Mouse (Mus musculus): ENCODE data around the gene Akt1s1. TPM values are rescaled to one million over a fixed set of nuclear protein-coding genes. Genes with fewer than 3 reads are reported as not detected.

The Akt1s1 gene
- total and polyA plus RNA-seq, 2 experiments from 2014 or later = 81.8 to 91.8 TPM

GRCm38 (mm10) chr7:44812651-44813325, 36.0 kb upstream of the Akt1s1 start:
- Histone ChIP-seq H3K27me3 (ENCODE audit: control insufficient read depth, insufficient read depth, low read length) (no peaks in the 10 kb centered on the region), H3K4me1 (ENCODE audit: control insufficient read depth, insufficient read depth) (peaks cover 14% of the 10 kb centered on the region), H3K4me3 (ENCODE audit: low read depth, low read length) (no peak overlapping the region), H3K4me2 (ENCODE audit: low read depth, low read length) (no peak overlapping the region), H3K27ac (ENCODE audit: low read depth) (no peak overlapping the region), H3K9ac (replicated peaks; ENCODE audit: low read depth, low read length) (no peak overlapping the region), H3K36me3 (replicated peaks; ENCODE audit: control insufficient read depth, insufficient read depth, low read length) (peaks cover 12% of the 10 kb centered on the region; the same call in 1 of the 2 replicates), H3K9me3 (replicated peaks; ENCODE audit: control insufficient read depth, low read length) (no peaks in the 10 kb centered on the region)
- 81% methylated on average over 19 of the region's 20 CpGs for WGBS
- no peak for ATAC-seq (ENCODE audit: insufficient read depth, low read depth)
- DNase-seq (ENCODE audit: low spot score) = no peak
- TF ChIP-seq EP300 (IDR thresholded peaks at IDR 0.05; ENCODE audit: low read depth) (no peak), CTCF (IDR thresholded peaks at IDR 0.05; ENCODE audit: low read depth) (no peak)

GRCm38 (mm10) chr7:44813985-44814384, 34.8 kb upstream of the Akt1s1 start:
- ATAC-seq (ENCODE audit: insufficient read depth, low read depth) = no peak
- Histone ChIP-seq H3K4me2 (ENCODE audit: low read depth, low read length) (no peak overlapping the region), H3K9ac (replicated peaks; ENCODE audit: low read depth, low read length) (no peak overlapping the region), H3K4me1 (ENCODE audit: control insufficient read depth, insufficient read depth) (peaks cover 26% of the 10 kb centered on the region), H3K4me3 (ENCODE audit: low read depth, low read length) (no peak overlapping the region), H3K9me3 (replicated peaks; ENCODE audit: control insufficient read depth, low read length) (no peaks in the 10 kb centered on the region), H3K27ac (ENCODE audit: low read depth) (no peak overlapping the region), H3K36me3 (replicated peaks; ENCODE audit: control insufficient read depth, insufficient read depth, low read length) (peaks cover 12% of the 10 kb centered on the region; the same call in 1 of the 2 replicates), H3K27me3 (ENCODE audit: control insufficient read depth, insufficient read depth, low read length) (no peaks in the 10 kb centered on the region)
- no peak for DNase-seq (ENCODE audit: low spot score)
- TF ChIP-seq EP300 (IDR thresholded peaks at IDR 0.05; ENCODE audit: low read depth) (no peak), CTCF (IDR thresholded peaks at IDR 0.05; ENCODE audit: low read depth) (no peak)
- WGBS = 86% methylated on average over 3 of the region's 3 CpGs

GRCm38 (mm10) chr7:44814423-44814822, 34.4 kb upstream of the Akt1s1 start:
- no peaks in the 10 kb centered on the region for H3K9me3 ChIP-seq (replicated peaks; ENCODE audit: control insufficient read depth, low read length)
- 90% methylated on average over 4 of the region's 4 CpGs for WGBS
- ATAC-seq (ENCODE audit: insufficient read depth, low read depth) = no peak

GRCm38 (mm10) chr7:44814952-44815553, 33.7 kb upstream of the Akt1s1 start:
- Histone ChIP-seq H3K36me3 (replicated peaks; ENCODE audit: control insufficient read depth, insufficient read depth, low read length) (peaks cover 12% of the 10 kb centered on the region; the same call in 1 of the 2 replicates), H3K4me2 (ENCODE audit: low read depth, low read length) (peak overlapping the region; percentile 85), H3K4me3 (ENCODE audit: low read depth, low read length) (peak overlapping the region; percentile 78), H3K9ac (replicated peaks; ENCODE audit: low read depth, low read length) (peak overlapping the region; percentile 8; the same call in 1 of the 2 replicates), H3K27ac (ENCODE audit: low read depth) (peak overlapping the region; percentile 98), H3K4me1 (ENCODE audit: control insufficient read depth, insufficient read depth) (peaks cover 36% of the 10 kb centered on the region), H3K9me3 (replicated peaks; ENCODE audit: control insufficient read depth, low read length) (no peaks in the 10 kb centered on the region), H3K27me3 (ENCODE audit: control insufficient read depth, insufficient read depth, low read length) (no peaks in the 10 kb centered on the region)
- TF ChIP-seq EP300 (IDR thresholded peaks at IDR 0.05; ENCODE audit: low read depth) (no peak), CTCF (IDR thresholded peaks at IDR 0.05; ENCODE audit: low read depth) (no peak)
- ATAC-seq (ENCODE audit: insufficient read depth, low read depth) = no peak
- WGBS = 28% methylated on average over 14 of the region's 14 CpGs
- no peak for DNase-seq (ENCODE audit: low spot score)

More at GRCm38 (mm10) chr7:44814423-44814822, 34.4 kb upstream of the Akt1s1 start:
- Histone ChIP-seq H3K4me3 (ENCODE audit: low read depth, low read length) (no peak overlapping the region), H3K27me3 (ENCODE audit: control insufficient read depth, insufficient read depth, low read length) (no peaks in the 10 kb centered on the region), H3K9ac (replicated peaks; ENCODE audit: low read depth, low read length) (no peak overlapping the region), H3K4me2 (ENCODE audit: low read depth, low read length) (no peak overlapping the region), H3K36me3 (replicated peaks; ENCODE audit: control insufficient read depth, insufficient read depth, low read length) (peaks cover 12% of the 10 kb centered on the region; the same call in 1 of the 2 replicates), H3K4me1 (ENCODE audit: control insufficient read depth, insufficient read depth) (peaks cover 30% of the 10 kb centered on the region), H3K27ac (ENCODE audit: low read depth) (no peak overlapping the region)
- TF ChIP-seq CTCF (IDR thresholded peaks at IDR 0.05; ENCODE audit: low read depth) (no peak), EP300 (IDR thresholded peaks at IDR 0.05; ENCODE audit: low read depth) (no peak)
- DNase-seq (ENCODE audit: low spot score) = no peak

GRCm38 (mm10) chr7:44815721-44816469, 32.9 kb upstream of the Akt1s1 start, which contains the start of the genes Nup62 and Il4i1:
Gene Nup62, plus strand, starts transcription at chr7:44816088.
Gene Il4i1, plus strand, starts transcription at chr7:44816387.
- Histone ChIP-seq H3K4me3 (ENCODE audit: low read depth, low read length) (peak within 1 kb of the TSS; percentile 78), H3K9me3 (replicated peaks; ENCODE audit: control insufficient read depth, low read length) (no peaks in the 10 kb centered on the region), H3K4me1 (ENCODE audit: control insufficient read depth, insufficient read depth) (peaks cover 37% of the 10 kb centered on the region), H3K27ac (ENCODE audit: low read depth) (peak within 1 kb of the TSS; percentile 98), H3K27me3 (ENCODE audit: control insufficient read depth, insufficient read depth, low read length) (no peaks in the 10 kb centered on the region), H3K9ac (replicated peaks; ENCODE audit: low read depth, low read length) (peak within 1 kb of the TSS; percentile 89), H3K4me2 (ENCODE audit: low read depth, low read length) (peak within 1 kb of the TSS; percentile 85), H3K36me3 (replicated peaks; ENCODE audit: control insufficient read depth, insufficient read depth, low read length) (peaks cover 12% of the 10 kb centered on the region; the same call in 1 of the 2 replicates)
- 0% methylated on average over 47 of the region's 62 CpGs for WGBS
- peak; percentile 84; the same call in 1 of the 2 replicates for TF ChIP-seq EP300 (IDR thresholded peaks at IDR 0.05; ENCODE audit: low read depth)
- TF ChIP-seq CTCF (IDR thresholded peaks at IDR 0.05; ENCODE audit: low read depth) = no peak
- DNase-seq (ENCODE audit: low spot score) (peak; percentile 99), ATAC-seq (ENCODE audit: insufficient read depth, low read depth) (peak; percentile 90)

Data from heart, postnatal 0 days (tissue).